Mouse (Mus musculus) brain, adult 2 months (tissue): Measurements from ENCODE around the gene Rd3l.

ENCODE experiments used
- DNase-seq: peaks from one replicate; pipeline ENCODE4 v3.0.0; 2011; ENCODE audit warnings: low read depth, low spot score

Rd3l gene

DNA sequence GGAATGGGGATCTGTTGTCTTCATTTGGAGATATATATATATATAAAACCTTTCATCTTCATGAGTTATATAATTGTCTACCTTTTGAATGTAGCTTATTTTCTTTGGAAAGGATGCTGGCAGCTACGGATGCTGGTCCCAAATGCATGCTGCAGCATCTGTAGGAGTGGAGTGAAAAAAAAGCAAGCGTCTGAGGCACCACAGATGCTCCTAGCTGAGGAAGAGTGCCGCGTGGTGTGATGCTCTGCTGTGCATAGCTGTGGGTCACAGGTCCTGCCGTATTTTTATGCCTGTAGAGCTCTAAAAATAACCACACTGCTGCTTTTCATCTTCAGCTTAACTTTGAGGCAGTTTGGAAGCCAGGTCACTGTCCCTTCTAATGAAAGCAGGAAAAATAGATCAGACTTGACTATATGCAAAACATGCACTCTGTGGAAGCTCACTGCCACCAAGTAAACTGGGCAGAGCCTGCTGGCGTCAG lies at the start of gene Rd3l:
Gene Rd3l, minus strand, starts transcription at position 431 of the 481 bp plus-strand sequence.
- peak; percentile 73 for DNase-seq

DNA sequence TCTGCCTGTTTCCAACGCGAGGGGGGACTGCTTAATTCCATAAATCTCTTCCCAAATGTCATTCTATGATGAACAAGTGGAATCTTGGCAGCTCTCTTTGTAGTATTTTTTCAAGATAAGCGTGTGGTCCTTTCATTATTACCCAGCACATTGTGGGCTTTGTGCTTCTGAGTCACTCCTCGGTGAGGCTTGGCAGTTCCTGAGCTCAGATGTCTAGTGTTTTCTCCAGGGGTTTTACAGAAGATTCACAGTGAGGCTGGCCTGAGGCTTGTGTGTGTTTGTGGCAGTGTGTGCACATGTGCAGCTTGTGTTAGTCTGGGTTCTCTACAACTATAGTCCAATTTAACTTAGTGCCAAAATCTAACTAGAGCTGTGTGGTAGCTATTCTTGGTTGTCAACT lies 46.3 kb upstream of the Rd3l start:
- peak; percentile 58 for DNase-seq

DNA sequence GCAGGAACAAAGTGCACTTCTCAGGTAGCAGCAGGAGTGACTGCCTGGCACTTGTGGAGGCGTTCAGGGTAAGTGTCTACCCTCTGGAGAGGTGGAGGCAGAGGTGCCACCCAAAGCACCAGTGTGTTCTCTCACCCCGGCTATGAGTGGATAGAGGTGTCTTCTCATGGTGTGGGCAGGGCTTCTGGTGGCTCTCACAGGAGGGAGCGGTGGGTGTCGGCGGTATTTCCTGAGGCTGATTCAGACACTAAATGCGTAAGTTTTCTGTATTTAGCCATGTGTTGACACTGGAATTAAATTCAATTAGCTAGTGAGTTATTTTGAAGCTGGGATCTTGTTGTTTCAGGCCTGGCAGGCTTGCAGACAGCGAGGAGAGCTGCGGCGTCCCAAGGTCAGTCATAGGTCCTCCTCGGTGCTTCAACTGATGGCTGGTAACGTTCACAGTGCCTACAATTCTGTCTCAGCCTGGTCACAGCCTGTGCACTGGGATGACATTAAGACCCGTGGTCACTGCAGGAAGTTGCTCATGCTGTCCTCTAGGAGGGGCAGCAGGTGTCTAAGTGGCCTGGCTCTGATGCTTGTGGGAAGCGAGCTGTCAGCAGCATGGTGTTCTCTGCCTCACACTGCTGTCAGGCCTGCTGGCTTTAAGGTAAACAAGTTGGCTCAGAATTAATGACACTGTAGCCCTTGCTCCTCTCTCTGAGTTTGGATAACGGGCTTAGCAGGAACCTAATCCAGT lies 45.0 kb upstream of the Rd3l start:
- peak; percentile 66 for DNase-seq

DNA sequence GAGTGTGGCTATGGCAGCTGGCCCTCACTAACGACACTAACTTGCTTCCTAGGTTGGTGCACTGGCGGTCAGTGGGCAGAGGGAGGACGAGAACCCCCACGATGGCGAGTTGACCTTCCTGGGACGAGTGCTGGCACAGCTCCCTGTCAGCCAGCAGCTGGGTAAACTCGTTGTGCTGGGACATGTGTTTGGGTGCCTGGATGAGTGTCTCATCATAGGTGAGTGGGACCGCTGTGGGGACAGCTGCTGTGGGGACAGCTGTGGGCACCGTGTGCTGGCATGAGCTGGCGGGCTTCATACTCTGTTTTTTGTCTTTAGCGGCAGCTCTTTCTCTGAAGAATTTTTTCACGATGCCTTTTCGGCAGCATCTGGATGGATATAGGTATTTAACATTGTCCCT lies 44.3 kb upstream of the Rd3l start:
- DNase-seq: no peak

DNA sequence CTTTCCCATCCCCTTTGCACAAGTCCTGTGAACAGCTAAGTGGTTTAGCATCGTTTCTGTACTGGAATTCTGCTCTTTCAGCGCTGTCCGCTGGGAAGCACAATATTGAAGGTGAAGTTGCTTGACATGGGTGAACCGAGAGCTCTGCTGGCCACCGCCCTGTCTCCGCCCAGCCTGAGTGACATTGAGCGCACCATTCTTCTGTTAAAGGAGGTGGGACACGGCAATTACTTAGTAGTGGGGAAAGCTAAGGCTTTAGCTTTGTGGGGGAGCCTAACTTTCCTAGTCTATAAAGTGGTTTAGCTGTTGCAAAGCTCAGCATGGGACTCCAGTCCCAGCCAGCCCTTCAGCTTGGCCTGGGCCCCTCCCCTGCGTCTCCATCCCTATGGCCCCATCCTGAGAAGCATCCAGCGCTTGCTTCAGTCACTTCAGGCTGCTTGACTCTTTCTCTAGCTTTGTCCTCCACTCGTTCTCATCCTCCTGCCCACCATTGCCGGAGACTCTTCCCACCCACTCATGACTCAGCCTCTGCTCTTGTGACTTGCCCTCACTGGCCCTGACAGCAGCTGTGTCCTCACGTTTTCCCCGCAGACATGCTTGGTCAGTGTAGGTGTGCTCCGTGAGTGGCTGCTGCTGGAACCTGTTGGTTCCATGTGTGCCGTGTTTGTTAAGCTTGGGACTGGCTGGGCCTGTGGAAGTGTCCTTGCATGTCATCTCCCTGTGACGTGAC lies 43.6 kb upstream of the Rd3l start:
- DNase-seq: no peak

DNA sequence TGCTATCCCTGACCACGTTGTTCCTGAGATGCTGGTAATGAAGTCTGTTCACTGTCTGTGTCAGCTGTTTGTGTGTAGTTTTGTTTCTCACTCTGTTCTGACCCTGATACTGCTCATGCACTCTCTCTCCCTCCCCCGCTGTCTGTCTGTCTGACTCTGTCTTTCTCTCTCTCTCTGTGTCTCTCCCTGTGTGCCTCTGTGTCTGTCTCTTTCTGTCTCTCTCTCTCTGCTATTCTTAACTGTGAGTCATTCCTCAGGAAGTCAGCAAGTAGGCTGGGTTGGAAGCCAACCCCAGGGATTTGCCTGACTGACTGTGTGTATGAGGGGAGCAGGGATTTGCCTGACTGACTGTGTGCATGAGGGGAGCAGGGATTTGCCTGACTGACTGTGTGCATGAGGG lies 42.2 kb upstream of the Rd3l start:
- no peak for DNase-seq

DNA sequence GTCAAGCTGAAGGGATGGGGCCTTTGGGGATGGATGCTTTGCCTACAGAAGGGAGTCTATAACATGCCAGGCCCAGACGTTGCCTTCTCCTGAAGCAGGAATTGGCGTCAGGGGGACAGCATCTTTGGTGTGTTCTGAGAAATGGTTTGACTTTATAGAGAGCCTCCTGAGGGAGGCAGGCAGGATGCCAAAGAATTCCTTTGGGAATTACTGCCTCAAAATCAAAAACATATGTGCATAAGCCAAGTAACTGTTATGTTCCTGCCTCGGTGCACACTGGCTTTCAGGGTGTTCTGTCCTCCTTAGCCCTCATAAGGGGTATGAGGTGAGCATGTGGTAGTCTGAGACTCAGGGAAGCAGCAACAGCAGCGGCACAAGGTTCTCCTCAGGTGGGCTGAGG lies 35.2 kb upstream of the Rd3l start:
- DNase-seq: no peak

DNA sequence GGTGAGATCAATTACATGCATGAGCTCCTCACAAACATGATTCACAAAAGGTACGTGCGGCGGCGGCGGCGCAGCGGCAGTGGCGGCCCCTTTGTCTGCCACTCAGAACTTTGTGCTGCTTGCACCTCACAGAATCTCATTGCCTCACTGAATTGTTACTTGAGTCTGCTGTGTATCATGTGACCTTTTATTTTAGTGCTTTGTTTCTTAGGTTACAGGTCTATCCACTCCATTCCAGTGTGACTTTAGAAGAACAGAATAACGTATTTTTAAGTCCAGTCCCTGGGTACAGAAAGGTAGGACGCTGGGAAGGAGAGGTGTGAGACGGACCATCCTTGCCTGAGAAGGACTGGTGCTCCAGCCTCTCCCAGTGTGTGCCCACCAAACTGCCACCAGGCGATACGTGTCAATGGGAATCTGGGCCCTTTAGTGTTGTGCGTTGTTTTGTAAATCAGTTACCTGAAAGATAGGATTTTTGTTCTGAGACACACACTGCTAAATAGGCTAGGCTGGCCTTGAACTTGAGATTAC lies 32.2 kb upstream of the Rd3l start:
- DNase-seq: no peak

DNA sequence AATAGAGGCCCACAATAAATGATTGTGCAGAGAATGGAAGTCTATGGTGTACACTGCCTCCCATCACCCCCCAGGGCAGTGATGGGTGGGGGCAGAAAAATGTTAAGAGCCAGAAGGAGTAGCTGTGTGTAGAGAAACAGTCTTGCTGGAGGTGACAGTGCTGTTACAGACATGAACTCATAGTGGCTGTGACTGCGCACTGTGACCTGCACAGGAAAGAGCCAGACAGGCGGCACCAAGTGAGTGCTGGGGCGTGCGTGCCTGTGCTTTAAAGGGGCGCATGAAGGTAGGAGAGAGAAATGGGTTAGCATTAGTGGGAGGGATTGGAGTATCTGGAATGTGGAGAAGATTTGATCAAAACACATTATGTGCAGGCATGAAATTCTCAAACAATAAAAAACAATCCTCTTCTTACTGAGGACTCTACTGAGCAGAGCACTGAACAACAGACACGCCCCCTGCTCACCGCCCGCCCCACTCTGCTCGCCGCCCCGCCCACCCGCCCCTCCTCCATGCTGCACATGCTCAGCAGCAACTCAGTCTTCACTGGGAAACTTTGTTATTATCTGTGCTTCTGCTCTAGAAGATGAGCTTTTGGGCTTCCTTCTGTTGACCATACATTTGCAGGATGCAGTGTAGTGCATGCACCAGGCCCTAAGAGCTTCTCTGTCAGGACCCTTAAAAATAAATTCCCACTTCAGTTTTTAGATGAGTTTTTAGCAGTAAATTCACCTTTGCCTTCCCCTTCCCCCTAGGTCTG lies 31.6 kb upstream of the Rd3l start:
- no peak for DNase-seq

DNA sequence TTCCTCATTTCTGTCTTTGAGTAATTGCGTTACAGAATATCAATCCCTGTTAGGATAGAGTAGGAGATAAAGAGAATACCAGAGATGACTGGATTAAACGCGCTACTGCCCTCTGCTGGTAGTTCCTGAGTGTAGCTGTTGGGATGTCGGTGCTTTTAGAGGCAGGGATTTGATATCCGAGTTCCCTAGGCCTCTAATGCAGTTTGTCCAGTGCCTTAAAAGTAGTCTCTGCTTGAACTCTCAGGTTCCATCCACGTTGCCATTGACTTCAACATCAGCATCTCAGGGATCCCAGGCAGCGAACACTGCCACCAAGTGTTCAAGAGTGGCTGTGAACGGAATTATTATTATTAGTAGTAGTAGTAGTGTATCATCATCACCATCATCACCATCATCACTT lies 20.1 kb upstream of the Rd3l start:
- DNase-seq: peak; percentile 87

DNA sequence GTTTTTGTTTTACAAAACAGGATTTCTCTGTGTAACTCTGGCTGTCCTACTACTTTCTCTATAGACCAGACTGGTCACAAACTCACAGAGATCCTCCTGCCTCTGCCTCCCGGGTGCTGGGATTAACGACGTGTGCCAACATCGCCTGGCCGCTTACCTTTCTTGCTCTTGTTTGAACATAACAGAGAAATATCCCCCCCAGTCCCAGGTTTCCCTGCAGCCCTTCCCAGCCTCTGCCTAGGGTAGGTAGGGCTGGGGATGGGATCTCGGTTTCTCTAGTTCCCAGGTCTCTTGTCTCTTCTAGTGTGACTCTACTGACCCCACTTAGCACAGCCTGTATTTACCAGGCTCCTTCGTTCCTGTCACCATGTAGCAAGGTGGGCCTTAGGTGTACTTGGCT lies 18.6 kb upstream of the Rd3l start:
- no peak for DNase-seq

DNA sequence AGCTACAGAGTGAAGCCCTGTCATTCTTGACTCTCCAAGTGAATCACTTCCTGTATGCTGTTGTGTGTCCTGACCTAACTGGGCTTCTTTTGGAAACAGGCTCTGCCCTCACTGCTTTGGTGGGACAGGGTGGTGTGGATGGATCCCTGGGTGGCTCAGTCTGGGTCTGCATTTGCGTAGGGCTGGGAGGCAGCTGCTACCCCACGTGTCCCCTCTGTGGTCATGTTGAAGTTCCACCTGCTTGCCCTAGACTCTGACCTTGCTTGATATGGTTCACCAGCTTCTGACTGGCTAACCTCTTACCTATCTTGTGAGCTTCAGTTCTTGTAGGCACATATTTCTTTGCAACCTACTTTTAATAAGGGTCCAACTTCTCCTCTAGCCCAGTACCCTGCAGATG lies 14.0 kb upstream of the Rd3l start:
- no peak for DNase-seq

DNA sequence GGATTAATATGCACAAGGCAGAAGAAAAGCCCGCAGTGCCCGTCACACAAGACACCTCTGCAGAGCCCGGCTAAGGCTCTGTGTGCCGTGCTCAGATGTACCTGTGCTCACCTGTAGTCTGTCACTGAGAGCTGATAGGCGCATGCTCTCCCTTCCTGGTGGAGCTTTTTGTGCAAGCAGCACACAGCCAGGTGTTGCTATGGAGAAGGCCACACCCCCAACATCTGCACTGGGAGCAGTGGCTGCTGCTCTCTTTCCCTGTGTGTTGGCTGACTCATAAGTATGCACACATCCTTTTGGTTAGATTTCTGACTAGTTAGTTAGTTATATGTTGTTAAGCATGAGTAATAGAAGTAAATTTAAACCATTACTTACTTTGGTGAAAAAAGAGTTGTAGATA lies 11.5 kb upstream of the Rd3l start:
- peak; percentile 39 for DNase-seq

DNA sequence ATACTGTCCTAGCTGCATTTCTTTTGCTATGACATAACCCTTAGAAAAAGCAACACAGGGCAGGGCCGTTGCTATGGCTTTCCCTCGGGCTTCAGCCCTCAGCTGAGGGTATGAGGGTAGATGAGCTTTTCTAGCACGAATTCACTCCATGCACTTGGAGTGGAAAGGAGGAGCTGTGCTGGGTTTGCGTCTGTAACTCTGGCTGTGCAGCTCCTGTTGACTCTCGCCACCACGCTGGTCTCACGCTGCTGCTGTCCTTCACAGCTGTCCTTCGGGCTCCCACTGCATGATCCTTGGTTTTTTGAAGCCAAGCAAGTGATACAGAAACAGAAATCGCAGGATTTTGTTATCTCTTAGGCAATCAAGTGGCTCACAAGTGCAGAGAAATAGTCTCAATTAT lies 5.6 kb upstream of the Rd3l start:
- DNase-seq: no peak

DNA sequence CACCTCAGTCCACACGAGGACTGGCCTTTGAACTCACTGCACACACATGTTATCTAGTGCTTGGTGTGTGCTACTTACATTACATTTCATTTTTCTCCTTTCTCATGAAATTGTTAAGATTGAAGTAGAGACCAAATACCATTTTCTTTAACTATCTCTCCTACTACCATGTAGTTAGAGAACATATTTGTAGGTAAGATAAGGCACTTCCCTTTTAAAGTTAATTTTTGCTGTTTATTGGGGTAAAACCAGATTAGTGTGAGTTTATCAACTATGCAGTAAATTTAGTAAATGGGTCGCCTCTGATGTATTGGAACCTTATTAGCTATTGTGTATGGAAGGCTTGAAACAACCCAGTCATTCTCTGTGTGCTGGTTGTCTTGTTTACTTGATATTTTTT lies 2.0 kb upstream of the Rd3l start:
- no peak for DNase-seq

DNA sequence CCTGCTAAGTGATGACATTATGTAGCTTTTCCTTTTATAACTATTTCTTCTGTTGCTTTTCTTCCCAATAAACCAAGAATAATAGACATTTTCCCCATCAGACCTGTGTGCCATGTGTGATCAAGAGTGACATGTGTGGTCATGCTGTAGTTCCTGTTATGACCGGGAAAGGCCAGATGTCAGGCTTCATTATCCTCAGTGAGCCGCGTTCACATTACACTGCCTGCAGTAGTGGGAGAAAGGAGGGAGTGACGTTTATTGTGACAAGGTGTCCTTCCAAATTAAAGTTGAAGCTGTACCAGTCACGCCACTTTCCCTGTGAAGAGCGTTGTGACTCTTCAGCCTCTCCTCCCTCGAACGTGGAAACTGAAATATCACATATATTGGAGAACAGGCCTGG lies 714 bp upstream of the Rd3l start:
- no peak for DNase-seq

DNA sequence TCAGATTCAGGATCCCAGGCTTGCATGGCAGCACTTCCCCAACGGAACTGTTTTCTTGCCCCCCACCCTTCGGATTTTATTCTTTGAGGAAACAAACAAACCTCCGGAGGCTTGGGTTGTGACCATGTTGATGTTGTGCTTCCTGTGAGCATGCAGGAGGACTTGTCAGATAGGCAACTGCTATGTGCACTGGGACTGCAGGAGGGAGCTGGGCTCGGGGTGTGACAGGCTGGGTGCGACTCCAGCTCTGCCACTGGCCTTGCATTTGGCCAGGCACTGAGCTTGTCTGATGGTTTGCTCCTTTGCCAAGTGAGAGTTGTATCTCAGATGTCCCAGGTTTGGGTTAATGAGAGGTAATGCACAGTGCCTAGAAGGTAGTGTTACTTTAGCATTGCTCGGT lies 2.8 kb downstream of the Rd3l start:
- DNase-seq: no peak

DNA sequence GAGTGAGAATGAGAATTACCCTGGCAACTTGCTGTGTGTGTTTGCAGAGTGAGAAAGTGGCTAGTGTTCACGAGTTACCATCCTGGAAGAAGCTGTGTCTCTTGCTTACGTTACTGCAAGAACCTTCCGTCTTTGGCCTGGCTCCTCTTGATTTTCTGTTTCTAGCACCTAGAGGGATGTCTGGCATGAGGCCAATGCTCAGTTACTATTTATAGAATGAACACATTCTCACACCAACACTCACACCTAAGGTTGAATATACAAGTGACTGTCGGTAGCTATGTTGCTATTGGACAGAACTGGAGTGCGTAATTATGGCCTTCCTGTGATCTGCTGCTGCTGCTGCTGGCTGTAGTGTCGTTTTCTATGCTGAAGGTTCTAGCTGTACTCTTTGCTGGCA lies 4.0 kb downstream of the Rd3l start:
- DNase-seq: peak; percentile 72

DNA sequence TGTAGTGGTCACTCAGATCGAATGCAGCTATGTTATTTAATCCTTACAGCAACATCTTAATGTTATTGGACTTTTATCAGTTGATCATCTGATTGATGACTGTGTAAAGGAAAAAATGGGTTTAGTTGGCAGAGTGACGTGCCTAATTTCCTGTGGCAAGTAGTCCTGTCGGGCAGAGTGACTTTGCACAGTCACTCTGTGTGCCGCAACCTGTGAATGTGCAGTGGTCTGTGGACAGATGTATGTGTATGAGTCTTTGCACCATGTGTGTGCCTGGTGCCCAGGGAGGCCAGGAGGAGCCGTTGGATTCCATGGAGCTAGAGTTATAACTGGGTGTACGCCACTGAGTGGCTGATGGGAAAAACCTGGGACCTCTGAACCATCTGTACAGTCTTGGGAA lies 6.5 kb downstream of the Rd3l start:
- no peak for DNase-seq

DNA sequence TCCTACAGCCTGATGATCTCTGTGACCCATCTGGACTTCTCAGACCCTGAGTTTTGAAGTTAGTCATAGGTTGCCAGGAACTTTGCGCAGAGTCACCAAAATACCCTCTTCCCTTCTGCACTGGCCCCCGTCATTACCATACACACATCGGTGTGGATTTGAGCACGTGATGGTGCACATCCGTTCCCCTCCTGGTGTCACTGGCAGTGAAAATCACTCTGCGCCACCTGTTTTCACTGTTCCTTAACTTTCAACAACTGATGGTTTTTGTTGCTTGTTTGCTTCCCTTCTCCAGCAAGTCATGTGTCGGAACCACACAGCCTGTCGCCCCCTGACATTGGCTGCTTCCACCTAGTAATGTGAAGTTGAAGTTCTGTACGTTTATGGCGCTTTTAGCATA lies 8.6 kb downstream of the Rd3l start:
- DNase-seq: no peak

DNA sequence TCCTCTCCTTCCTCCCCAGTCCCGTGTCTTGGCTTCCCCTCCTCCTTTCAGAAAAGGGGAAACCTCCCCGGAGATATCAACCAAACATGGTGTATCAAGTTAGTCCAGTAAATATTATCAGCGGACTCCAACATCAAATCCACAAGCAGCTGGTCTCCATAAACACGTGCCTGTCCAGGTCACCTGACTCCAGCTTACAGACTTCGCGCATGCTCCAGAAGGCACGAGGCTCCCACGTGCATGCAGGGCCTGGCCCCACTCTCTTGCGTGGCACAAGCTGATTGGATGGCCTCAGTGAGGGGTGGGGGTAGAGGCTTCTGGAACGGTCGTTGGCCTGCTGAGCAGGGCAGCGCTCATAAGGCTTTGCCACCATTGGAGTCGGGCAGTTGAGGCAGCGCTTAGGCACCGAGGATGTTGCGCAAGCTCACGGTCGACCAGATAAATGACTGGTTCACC lies 9.9 kb downstream of the Rd3l start, which contains the start of gene Tdrd9:
Gene Tdrd9, plus strand, starts transcription at position 329 of the 456 bp plus-strand sequence.
- DNase-seq: no peak

DNA sequence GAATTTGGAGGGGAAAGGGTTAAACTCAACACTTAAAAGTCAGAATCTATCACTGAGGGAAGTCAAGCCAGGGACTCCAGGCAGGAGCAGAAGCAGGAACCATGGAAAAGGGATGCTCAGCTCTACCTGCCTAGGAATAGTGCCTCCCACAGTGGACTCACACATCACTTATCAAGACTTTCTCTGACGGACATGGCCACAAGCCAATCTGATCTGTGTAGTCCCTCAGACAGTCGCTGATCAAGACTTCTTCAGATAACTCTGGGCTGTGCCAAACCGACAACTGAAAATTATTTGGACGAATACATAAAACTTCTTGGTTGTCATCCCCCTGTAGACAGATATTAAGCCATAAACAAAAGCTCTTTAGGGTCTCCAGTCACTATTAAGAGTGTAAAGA lies 11.0 kb downstream of the Rd3l start:
- DNase-seq: no peak
